Mouse (Mus musculus): ENCODE measurements around the gene Gm21732.
"Not testable (repeated sequence)": the region's sequence is repeated elsewhere in the genome, so short reads cannot be mapped to it uniquely, and the experiment has no call there.

Gm21732 gene

DNA sequence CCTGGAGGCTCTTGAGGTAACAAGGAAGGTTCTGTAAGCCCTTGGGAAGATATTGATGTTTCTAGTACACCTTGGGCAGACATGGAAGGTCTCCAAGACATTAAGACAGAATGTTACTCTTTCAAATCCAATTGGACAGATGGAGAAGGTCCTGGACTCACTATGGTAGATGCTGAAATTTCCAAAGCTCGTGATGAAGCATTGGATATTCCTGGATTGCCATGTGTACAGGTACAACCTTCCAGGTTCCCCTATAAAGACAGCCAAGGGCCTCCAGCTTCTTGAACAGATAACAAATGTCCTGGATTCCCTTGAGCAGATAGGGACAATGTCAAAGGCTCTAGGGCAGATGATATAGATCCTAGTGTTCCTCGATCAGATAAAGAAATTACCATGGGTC, at the start of gene Gm21732:
Gene Gm21732 (minus strand): TSS at position 101 of the 400 bp plus-strand sequence.
- not testable (repeated sequence) for DNase-seq (ENCODE audit: low spot score in 2 of 2)
